Mouse (Mus musculus) mature B cell (primary cell): ENCODE data around the gene Hmg20b.

Source experiments
- in situ Hi-C: fragments of 300-500 bp; cut with MboI; formaldehyde crosslinking; loops from 2 replicates; pipeline ENCODE4 v1.14.3; 2019

Hmg20b gene

DNA sequence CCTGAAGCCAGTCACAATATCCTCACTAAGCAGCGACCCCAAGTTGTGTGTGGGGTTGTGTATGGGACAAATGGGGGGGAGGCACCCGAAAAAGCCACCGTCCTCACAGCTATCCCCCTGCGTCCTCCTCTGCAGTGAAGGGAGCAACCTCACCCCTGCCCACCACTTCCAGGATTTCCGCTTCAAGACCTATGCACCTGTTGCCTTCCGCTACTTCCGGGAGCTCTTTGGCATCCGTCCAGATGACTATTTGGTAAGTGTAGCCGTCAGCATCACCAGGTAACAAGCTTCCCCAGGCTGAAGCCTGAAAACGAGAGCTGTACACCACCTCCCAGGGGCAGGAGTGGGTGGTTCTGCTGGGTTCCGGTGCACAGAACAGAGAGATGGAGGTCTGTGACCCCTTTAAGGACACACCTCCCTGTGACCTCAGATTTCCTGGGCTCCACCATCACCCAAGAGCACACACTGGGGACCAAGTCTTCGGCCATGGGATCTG lies 44.1 kb downstream of the Hmg20b start:
- in situ Hi-C loops, result no loop called here

DNA sequence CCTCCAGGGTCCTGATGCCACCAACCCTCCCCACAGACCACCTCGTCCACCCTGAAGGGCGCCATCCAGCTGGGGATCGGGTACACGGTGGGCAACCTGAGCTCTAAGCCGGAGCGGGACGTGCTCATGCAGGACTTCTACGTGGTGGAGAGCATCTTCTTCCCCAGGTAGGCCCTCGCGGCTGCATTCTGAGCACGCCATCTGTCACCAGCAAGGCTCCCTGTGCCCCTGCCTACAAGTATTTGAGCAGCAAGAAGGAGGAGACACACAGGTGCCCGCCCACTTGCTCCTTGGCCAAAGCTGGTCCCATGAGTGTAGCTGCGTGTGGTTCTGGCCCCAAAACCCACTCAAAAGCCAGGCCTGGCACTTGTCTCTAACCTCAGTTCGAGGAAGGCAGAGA lies 44.6 kb downstream of the Hmg20b start:
- in situ Hi-C loops, result no loop called here

DNA sequence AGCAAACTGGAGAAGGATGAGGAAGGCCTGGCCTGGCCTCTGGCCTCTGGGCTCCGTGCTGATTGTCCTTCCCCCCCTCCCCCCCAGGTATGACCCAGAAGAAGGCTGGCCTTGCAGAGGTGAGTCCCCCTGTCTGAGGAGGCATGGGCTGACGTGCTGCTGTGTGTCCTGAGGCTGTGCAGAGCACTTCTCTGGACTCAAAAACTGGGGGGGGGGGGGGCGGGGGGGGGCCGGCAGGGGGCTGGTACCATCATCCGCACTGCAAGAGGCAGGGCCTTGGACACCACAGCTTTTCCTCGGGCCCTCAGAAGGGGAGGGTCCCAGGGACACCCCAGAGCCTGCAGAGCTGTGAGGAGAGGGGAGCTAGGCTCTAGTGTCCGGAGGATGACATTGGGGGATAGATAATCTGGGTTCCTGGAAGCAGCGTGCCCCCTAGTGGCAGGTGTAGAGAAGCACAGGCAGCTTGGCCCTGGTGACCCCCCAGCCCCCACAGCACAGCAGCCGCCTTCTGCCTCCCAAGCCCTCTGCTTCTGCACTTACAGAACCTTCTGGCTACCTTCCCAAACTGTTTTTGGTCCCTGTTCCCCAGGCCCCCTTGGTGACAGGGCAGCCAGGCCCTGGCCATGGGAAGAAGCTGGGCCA lies 45.6 kb downstream of the Hmg20b start:
- in situ Hi-C loops, result no loop called here

DNA sequence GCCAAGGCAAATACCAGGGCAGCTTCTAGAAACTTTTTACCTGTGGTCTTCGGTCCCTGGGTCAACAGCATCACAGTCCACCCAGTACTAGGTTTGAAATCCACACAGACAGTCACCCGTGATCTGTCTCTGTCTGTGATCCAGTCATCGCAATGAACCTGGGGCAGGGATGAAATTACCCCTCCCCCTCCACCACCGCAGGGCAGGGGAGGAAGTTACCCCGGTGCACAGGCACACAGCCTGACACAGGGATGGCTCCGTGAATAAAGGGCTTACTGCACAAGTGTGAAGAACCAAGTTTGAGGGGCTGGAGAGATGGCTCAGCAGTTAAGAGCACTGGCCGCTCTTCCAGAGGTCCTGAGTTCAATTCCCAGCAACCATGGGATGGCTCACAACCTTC lies 46.5 kb downstream of the Hmg20b start:
- in situ Hi-C loops, result no loop called here

DNA sequence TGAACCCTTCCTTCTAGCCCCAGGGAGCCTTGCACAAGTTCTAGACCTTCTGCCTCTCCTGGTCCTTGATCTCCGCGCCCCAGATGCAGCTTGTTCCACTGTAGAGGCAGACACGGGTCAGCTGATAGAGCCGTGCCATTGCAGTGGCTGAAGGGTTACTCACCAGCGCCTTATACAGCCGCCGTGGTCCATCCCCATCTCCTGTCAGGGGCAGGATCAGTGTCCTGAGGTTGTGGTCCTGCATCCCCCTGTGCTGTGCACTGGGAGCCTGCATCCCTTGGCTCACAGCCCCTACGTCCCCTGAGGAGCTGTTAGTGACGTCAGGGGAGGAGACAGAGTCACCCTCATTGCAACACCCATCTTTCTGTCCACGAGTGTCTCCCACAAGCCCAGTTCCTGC lies 47.0 kb downstream of the Hmg20b start:
- in situ Hi-C loops, result no loop called here

DNA sequence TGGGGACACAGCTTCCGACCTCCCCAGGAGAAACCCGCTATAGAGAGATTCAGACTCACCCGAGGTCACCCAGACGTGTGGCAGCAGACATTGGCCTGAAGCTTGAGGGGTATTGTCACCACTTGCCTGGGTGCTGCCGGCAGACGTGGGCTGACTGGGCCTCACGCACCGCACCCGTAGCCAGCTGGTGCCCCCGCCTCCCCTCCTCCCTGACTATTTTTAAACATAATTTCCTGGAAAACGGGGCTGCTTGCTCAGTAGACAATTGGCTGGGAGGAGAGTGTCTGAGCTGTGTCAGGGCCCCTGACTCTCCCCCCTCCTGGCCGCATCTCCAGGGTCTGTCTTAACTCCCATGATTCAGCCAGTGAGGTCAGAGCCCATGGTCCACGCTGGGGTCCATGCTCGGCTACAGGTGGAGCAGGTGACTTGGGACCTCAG lies 47.5 kb downstream of the Hmg20b start:
- in situ Hi-C loops, result no loop called here

DNA sequence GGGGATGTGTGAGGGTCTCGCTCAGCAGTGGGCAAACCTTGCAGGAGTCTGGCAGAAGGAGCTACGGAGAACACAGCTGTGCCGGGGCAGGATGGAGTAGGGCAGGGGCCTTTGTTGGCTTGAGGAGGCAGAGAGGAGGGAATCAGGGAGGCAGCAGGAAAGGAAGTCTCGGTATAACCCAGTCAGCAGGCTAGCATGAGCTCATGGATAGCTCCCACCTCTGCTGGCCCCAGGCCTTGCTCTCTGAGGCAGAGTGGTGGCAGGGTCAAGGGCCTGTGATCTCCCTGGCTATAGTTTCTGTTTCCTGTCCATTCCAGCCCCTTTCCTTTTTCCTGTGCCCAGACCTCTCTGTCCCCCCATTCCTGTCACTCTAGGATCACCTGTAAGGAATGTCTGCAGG lies 48.0 kb downstream of the Hmg20b start:
- in situ Hi-C loops, result no loop called here

DNA sequence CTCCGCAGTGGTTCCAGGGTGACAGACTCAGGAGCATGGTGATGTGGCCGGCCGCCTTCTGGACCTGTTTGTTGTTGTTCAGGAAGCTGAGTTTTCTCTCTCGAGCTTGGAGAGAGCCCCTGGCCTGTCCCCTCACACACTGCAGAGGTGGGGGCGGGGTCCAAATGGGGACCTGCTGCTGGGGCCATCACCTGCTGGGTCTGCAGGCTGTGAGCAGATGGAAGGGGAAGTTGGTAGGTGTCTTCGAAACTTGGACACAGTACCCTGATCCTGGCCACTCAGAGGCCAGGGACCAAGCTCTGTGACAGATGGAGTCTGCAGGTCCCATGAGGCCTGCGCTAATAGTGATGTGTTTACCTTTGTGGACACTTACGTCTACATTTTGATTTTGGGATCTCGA lies 49.0 kb downstream of the Hmg20b start:
- in situ Hi-C loops, result no loop called here

DNA sequence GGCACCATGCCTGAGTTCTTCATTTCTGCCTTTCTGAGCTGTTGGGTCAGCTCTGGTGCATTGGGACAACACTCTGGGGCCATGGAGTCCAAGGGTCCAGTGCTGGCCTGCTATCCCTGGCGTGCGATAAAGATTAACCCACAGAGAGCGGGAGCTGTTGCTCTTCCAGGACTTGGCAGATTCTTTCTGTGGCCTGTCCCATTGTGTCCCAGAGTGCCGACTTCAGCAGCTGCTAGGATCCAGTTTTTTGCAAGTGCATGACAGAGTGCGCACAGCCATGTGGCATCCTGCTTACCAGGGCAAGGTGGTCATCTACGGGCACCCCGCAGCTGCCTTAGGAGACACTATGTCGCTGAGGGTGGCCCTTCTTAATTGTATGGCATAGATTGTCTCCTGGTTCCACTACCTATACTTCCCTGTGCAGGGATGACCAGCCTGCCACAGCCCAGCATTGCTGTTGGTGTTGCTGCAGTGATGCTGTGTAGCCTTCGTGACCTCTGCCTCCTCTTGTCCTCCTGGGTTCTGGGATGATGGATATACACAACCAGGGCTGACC lies 49.9 kb downstream of the Hmg20b start:
- in situ Hi-C loops, result no loop called here

DNA sequence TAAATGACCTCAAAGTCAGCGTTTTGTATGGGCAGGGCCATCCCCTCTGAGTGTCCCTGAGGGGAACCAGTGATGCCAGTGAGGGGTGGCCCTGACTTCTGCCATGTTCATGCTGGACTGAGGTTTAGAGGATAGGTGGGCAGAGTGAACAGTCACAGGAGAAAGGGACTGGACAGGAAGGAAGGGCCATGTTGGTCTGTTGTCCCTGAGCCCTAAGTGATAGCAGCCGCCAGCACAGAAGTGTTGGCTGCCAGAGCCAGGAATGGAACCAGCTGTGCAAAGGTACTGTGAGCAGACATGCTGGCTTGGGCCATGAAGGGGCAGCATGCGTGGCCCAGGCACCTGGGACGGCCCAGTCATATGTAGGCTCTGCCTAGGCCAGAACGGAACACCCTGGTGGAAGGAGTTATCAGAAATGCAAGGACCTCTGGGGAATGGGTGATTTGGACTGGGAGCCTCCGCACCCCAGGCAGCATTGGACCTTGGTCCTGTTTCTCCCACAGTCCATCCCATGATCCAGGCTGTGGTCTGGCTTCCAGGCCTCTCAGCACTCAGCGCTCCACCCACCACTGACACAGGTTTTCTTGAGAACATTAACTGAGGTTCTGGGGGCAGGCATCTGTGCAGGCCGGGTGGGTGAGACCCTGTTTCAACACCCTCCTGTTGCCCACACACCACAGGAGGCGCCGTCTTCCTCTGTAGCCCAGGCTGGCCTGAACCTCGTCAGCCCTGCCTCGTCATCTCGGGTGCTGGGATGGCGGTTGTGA lies 50.5 kb downstream of the Hmg20b start:
- in situ Hi-C loops, result loop anchor here (10.0 kb wide), 1 partner anchor 45 kb away; the partner anchor contains the start of gene Gipc3

DNA sequence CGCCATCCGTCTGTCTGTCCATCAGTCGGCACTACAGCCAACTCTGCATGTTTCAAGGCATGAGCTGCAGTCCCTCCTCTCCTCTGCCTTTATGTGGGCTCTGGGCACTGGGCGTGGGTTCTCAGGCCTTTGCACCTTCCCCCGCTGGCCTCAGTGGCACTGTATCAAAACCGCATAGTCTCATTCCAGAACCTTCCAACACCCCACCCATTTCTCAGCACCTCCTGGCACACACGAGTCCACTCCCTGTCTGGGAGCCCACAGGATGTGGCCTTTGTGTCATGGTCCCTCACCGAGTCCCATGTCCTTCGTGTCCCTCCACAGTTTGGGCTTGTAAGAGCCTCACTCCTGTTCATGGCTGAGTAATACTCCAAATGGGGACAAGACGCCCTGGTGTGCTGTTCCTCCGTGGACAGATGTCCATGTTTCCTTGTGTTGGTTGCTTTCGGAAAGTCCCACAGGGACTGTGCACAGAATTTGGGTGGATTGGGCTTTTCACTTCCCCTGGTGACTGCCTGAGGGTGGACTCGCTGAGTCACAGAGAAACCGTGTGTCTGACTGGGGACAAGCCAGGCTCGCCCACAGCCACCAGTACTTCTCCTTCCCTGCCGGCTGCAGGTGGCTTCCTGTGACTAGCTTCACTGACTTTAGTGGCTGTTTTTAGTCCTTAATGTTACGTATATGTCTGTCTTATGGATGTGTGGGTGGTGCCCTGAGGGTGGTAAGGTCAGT lies 51.7 kb downstream of the Hmg20b start:
- in situ Hi-C loops, result loop anchor here (10.0 kb wide), 1 partner anchor 46 kb away; the partner anchor contains the start of gene Gipc3

DNA sequence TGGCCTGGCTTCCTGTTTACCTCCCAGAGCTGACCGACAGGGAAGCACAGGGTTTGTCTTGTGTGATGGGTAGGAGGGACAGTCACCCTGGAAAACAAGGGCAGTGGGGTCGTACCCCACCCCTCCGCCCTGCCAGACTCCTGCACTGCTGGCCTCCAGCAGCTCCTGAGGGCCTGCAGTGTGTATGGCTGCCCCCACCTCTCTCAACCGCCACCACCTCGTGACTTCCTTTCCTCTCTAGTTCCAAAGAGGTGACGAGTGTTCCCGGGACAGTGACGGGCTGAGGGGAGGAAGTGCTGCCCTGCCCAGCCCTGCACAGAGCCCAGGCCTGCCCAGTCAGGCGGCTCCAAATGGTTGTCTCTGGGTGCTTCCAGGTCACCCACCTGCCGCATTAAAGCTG lies 52.4 kb downstream of the Hmg20b start:
- in situ Hi-C loops, result loop anchor here (10.0 kb wide), 1 partner anchor 47 kb away; the partner anchor contains the start of gene Gipc3

DNA sequence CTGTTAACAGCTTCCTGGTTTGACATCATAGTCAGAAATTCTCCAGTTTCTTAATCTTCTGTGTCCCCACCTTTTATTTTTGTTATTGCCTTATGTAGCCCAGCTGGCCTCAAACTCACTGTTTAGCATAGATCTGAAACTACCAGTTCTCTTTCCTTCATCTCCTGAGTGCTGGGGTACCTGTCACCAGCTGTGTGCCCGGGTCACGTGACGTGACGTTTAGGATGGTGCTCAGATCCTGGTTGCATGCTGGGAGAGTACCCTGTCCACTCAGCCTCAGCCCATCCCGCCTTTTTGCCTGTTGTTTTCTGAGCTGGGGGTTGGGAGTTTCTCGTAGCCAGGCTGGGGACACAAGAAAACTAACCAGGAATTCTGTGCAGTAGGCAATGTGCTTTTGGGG lies 53.0 kb downstream of the Hmg20b start:
- in situ Hi-C loops, result loop anchor here (10.0 kb wide), 1 partner anchor 48 kb away; the partner anchor contains the start of gene Gipc3
